Mouse (Mus musculus): ENCODE data around the gene Fbxo44. TPM values are rescaled to one million over a fixed set of nuclear protein-coding genes. Genes with fewer than 3 reads are reported as not detected.

Gene Fbxo44
- total and polyA plus RNA-seq, 3 experiments = 2.3 to 6.2 TPM; not detected in 1

DNA sequence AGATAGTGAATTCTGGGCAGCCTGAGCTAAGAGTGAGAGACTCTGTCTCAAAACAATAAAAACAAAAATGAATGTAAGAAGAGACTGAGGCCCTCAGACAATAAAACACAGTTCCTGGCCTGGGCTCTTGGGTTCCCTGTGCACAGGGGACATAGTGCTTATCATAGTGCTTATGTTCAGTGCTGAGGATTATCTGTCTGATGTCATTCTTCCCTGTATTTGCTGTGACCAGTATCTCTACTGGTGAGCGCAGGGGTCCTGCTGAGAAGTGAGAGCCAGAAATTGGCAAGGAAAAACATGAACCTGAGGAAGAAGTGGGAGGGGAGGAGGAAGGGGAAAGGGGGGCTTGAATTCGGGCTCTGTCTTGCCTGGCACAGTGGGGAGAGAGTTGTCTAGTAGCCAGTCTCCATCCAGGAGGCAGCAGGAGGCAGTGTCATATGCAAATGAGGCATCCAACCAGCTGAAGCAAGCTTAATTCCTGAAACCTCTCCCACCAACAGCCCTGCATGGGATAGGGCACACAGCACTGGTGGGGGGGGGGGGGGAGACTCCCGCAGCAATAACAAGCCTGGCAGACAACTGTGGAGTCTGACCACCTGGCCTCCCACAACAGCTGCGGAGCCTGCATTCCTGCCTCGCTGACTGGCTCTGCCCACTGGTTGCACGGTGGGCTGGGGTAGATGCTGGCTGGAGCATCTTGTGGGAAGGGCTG is 38.1 kb downstream of the Fbxo44 start:
- Histone ChIP-seq H3K36me3 (ENCODE audit: control insufficient read depth in 1 of 2, insufficient read depth in 2 of 2, low read length in 2 of 2) (no peaks in the 10 kb centered on the region), H3K9ac (ENCODE audit: control insufficient read depth, low read depth, low read length, poor library complexity, severe bottlenecking) (no peak overlapping the region), H3K9me3 (replicated peaks; ENCODE audit: insufficient read depth, low read length) (no peaks in the 10 kb centered on the region), H3K27ac (ENCODE audit: control insufficient read depth, low read depth, low read length) (no peak overlapping the region), H3K4me1 (ENCODE audit: control insufficient read depth in 1 of 2, insufficient read depth in 2 of 2, low read length in 2 of 2) (peaks cover 0 to 5% of the 10 kb centered on the region in 2 experiments; a peak in 2 of 4 replicates), H3K4me3 (ENCODE audit: control insufficient read depth in 1 of 2, insufficient read depth in 1 of 2, low read depth in 2 of 2, low read length in 2 of 2) (no peak overlapping the region), H3K27me3 (ENCODE audit: control insufficient read depth in 1 of 2, insufficient read depth in 2 of 2, low read length in 2 of 2) (peaks cover 0 to 3% of the 10 kb centered on the region in 2 experiments; a peak in 2 of 4 replicates), H3K79me2 (ENCODE audit: control insufficient read depth, insufficient read depth, low read length, poor library complexity) (no peaks in the 10 kb centered on the region)
- no peak for DNase-seq (ENCODE audit: low read depth, low spot score)
- no peak for TF ChIP-seq POLR2A (IDR thresholded peaks at IDR 0.05; ENCODE audit: control insufficient read depth in 1 of 2, insufficient read depth in 1 of 2, low read depth in 1 of 2, low read length in 2 of 2, poor library complexity in 1 of 2)
- TF ChIP-seq TAL1 (IDR thresholded peaks at IDR 0.05; ENCODE audit: low read length) = no peak
- no peak for TF ChIP-seq NRF1 (IDR thresholded peaks at IDR 0.05; ENCODE audit: insufficient read depth, low read depth, low read length, poor library complexity, severe bottlenecking)
- TF ChIP-seq MAFK (IDR thresholded peaks at IDR 0.05; ENCODE audit: borderline replicate concordance, low read depth, low read length) = no peak
- TF ChIP-seq POLR2AphosphoS2 (IDR thresholded peaks at IDR 0.05; ENCODE audit: low read length) = no peak
- TF ChIP-seq UBTF (IDR thresholded peaks at IDR 0.05; ENCODE audit: borderline replicate concordance, insufficient read depth, low read depth, low read length) = no peak
- no peak for TF ChIP-seq CHD1 (IDR thresholded peaks at IDR 0.05; ENCODE audit: low read depth, low read length)
- no peak for TF ChIP-seq TCF12 (IDR thresholded peaks at IDR 0.05; ENCODE audit: low read depth, low read length)
- no peak for TF ChIP-seq ZC3H11A (IDR thresholded peaks at IDR 0.05; ENCODE audit: low read depth, low read length)
- no peak for TF ChIP-seq JUND (IDR thresholded peaks at IDR 0.05; ENCODE audit: low read depth, low read length)
- no peak for TF ChIP-seq CTCF (IDR thresholded peaks at IDR 0.05 in 2 of 3, conservative IDR thresholded peaks at IDR 0.05 in 1 of 3; ENCODE audit: control insufficient read depth in 1 of 3, insufficient read depth in 1 of 3, low read depth in 2 of 3, low read length in 3 of 3, poor library complexity in 1 of 3, severe bottlenecking in 1 of 3)
- TF ChIP-seq GATA1 (IDR thresholded peaks at IDR 0.05; ENCODE audit: low read depth, low read length) = no peak
- no peak for TF ChIP-seq ZNF384 (IDR thresholded peaks at IDR 0.05; ENCODE audit: low read depth, low read length)
- TF ChIP-seq MYB (IDR thresholded peaks at IDR 0.05; ENCODE audit: low read depth, low read length) = no peak
- no peak for TF ChIP-seq GABPA (IDR thresholded peaks at IDR 0.05; ENCODE audit: low read depth, low read length)

DNA sequence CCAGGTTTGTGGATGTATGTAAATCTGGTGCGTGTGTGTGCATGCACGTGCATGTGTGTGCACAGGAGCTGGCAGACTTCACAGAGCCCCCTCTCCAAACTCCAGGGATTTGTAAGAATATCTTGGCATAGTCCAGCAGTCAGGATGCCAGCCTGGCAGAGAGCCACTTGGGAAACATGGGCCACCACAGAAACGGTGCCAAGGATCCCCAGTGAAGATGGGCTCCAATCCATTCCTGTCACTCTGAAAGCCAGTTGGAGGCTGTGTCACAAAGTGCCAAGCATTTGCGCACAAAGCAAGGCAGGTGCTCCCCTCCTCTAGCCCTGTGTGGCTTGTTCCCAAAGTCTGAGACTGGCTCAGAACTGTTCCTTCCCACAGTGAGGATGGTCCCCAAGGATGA is 38.9 kb downstream of the Fbxo44 start:
- Histone ChIP-seq H3K27me3 (ENCODE audit: control insufficient read depth in 1 of 2, insufficient read depth in 2 of 2, low read length in 2 of 2) (peaks cover 0 to 3% of the 10 kb centered on the region in 2 experiments; a peak in 2 of 4 replicates), H3K4me1 (ENCODE audit: control insufficient read depth in 1 of 2, insufficient read depth in 2 of 2, low read length in 2 of 2) (peaks cover 0 to 5% of the 10 kb centered on the region in 2 experiments; a peak in 2 of 4 replicates), H3K36me3 (ENCODE audit: control insufficient read depth in 1 of 2, insufficient read depth in 2 of 2, low read length in 2 of 2) (no peaks in the 10 kb centered on the region), H3K9me3 (replicated peaks; ENCODE audit: insufficient read depth, low read length) (no peaks in the 10 kb centered on the region), H3K4me3 (ENCODE audit: control insufficient read depth in 1 of 2, insufficient read depth in 1 of 2, low read depth in 2 of 2, low read length in 2 of 2) (no peak overlapping the region), H3K9ac (ENCODE audit: control insufficient read depth, low read depth, low read length, poor library complexity, severe bottlenecking) (no peak overlapping the region), H3K79me2 (ENCODE audit: control insufficient read depth, insufficient read depth, low read length, poor library complexity) (no peaks in the 10 kb centered on the region), H3K27ac (ENCODE audit: control insufficient read depth, low read depth, low read length) (no peak overlapping the region)
- no peak for DNase-seq (ENCODE audit: low read depth, low spot score)
- no peak for TF ChIP-seq GABPA (IDR thresholded peaks at IDR 0.05; ENCODE audit: low read depth, low read length)
